Mouse (Mus musculus) hindbrain, embryonic 15.5 days (tissue): ENCODE data around the gene Rtn4. TPM values are rescaled to one million over a fixed set of nuclear protein-coding genes. Genes with fewer than 3 reads are reported as not detected.
"Not testable (repeated sequence)": the region's sequence is repeated elsewhere in the genome, so short reads cannot be mapped to it uniquely, and the experiment has no call there.

Source experiments
- ATAC-seq: fragments of 200-750 bp; cut with Nextera tagmentation; 2 replicates; pipeline ENCODE4 v1.8.0; 2017; ENCODE audit warnings: low read depth, moderate number of reproducible peaks, moderate TSS enrichment; ENCODE audit not compliant: low FRiP score
- H3K27ac ChIP-seq: fragments of 300-500 bp; sonication (generic); replicated peaks from 2 replicates; pipeline ENCODE4 v1.5.1; 2015; ENCODE audit warnings: mild to moderate bottlenecking, inconsistent platforms
- H3K27me3 ChIP-seq: fragments of 300-500 bp; sonication (generic); 2 replicates; pipeline ENCODE4 v1.6.1; 2015; ENCODE audit warnings: control low read depth, inconsistent platforms
- H3K36me3 ChIP-seq: fragments of 300-500 bp; sonication (generic); 2 replicates; pipeline ENCODE4 v1.6.1; 2015; ENCODE audit warnings: control low read depth, inconsistent platforms
- H3K4me1 ChIP-seq: fragments of 300-500 bp; sonication (generic); replicated peaks from 2 replicates; pipeline ENCODE4 v1.6.1; 2015; ENCODE audit warnings: control low read depth, inconsistent platforms
- H3K4me2 ChIP-seq: fragments of 300-500 bp; sonication (generic); 2 replicates; pipeline ENCODE4 v1.6.1; 2015; ENCODE audit warnings: moderate library complexity, mild to moderate bottlenecking, inconsistent platforms
- H3K4me3 ChIP-seq: fragments of 300-500 bp; sonication (generic); 2 replicates; pipeline ENCODE4 v1.5.1; 2015; ENCODE audit warnings: mild to moderate bottlenecking, inconsistent platforms
- H3K9ac ChIP-seq: fragments of 300-500 bp; sonication (generic); 2 replicates; pipeline ENCODE4 v1.6.1; 2015; ENCODE audit warnings: inconsistent platforms
- H3K9me3 ChIP-seq: fragments of 300-500 bp; sonication (generic); 2 replicates; pipeline ENCODE4 v1.6.1; 2016; ENCODE audit warnings: control low read depth, inconsistent platforms
- WGBS: fragments of 180-500 bp; shearing (Covaris S2); methylation state at CpG from one replicate; pipeline ENCODE4 v1.1.7; 2015; 5-methylcytosine and 5-hydroxymethylcytosine counted together
- polyA plus RNA-seq: library from polyadenylated mRNA; unstranded; fragments of >200 nt; fragmentation: Nextera tagmentation; extraction: Ambion mirVana; gene quantifications from 2 replicates; pipeline ENCODE4 v1.2.1, GENCODE M21; 2015

Gene Rtn4
- polyA plus RNA-seq, 1 experiment from 2014 or later: 136 TPM

DNA sequence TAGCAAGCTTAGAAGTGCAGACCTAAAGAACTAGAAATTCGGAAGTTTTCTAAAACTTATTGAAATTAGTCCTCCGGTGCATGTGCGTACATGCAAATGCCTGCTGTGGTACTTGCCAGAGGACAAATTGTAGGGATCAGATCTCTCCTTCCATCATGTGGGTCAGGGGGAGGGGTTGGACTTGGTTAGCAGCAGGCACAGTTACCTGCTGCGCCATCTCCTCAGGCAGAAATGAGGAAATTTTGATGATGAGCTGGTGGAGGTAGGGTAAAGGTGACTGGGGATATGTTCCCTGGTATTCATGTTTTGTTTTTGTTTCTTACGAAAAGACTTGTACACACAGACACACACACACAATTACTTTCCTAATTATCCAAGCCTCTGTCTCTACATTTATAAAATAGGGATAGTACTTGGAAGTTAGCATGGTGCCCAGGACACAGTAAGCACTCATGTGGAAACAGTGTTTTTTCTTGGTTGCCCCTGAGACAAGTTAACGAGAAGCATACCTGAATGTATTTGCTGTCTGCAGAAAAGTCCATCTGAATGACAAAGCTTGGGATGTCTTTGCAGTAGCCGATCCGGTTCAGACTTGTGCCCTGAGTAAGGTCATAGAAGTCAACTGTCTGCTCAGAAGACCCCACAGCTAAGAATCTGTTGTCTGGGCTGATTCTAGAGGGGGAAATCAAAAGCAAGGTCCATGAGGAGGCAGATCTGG, 56.2 kb downstream of the Rtn4 start:
- ATAC-seq: no peak
- Histone ChIP-seq H3K4me1 (no peaks in the 10 kb centered on the region), H3K27ac (no peak overlapping the region), H3K4me2 (no peak overlapping the region), H3K27me3 (no peaks in the 10 kb centered on the region), H3K9me3 (no peaks in the 10 kb centered on the region), H3K36me3 (peaks cover 35% of the 10 kb centered on the region), H3K9ac (no peak overlapping the region), H3K4me3 (no peak overlapping the region)
- 90% methylated on average over 8 of the region's 8 CpGs for WGBS

GRCm38 (mm10) chr11:29749468-29749829, 56.7 kb downstream of the Rtn4 start:
- peaks cover 35% of the 10 kb centered on the region for H3K36me3 ChIP-seq

DNA sequence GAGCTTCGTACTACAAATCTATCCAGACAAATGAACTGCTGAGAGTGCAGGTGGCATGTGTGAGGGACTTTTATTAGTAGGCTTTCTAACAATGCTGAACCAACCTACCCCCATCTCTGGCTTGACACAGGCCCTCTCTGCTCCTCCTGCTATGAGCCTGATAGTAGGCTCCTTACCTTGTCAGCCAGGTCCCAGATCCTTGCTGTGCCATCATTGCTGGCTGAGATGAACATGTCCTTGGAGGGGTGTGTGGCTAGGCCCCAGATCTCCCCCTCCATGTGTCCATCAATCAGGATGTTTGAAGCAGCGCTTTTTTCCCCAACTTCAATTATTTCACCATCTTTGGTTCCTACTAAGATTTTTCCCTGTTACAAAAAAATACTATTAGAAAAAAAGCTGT, 58.3 kb downstream of the Rtn4 start:
- WGBS: 93% methylated on average over 2 of the region's 2 CpGs
- Histone ChIP-seq H3K9ac (no peak overlapping the region), H3K27ac (no peak overlapping the region), H3K36me3 (peaks cover 31% of the 10 kb centered on the region), H3K4me2 (no peak overlapping the region), H3K27me3 (no peaks in the 10 kb centered on the region), H3K4me3 (no peak overlapping the region), H3K9me3 (no peaks in the 10 kb centered on the region), H3K4me1 (no peaks in the 10 kb centered on the region)
- no peak for ATAC-seq

More at GRCm38 (mm10) chr11:29749468-29749829, 56.7 kb downstream of the Rtn4 start:
- no peaks in the 10 kb centered on the region for H3K4me1 ChIP-seq
- H3K4me3 ChIP-seq: no peak overlapping the region
- H3K9me3 ChIP-seq: no peaks in the 10 kb centered on the region
- no peak overlapping the region for H3K4me2 ChIP-seq
- no peak overlapping the region for H3K9ac ChIP-seq
- H3K27ac ChIP-seq: no peak overlapping the region
- 100% methylated on average over 1 of the region's 1 CpGs for WGBS
- no peaks in the 10 kb centered on the region for H3K27me3 ChIP-seq
- ATAC-seq: no peak

- no peak overlapping the region for H3K9ac ChIP-seq
- no peaks in the 10 kb centered on the region for H3K27me3 ChIP-seq
- no peak overlapping the region for H3K4me2 ChIP-seq
- WGBS: 87% methylated on average over 14 of the region's 14 CpGs
- no peaks in the 10 kb centered on the region for H3K9me3 ChIP-seq
- no peak overlapping the region for H3K4me3 ChIP-seq
- no peak overlapping the region for H3K27ac ChIP-seq
- no peak for ATAC-seq
- H3K4me1 ChIP-seq: no peaks in the 10 kb centered on the region
- peaks cover 22% of the 10 kb centered on the region for H3K36me3 ChIP-seq
Measured at GRCm38 (mm10) chr11:29751648-29752611, 59.2 kb downstream of the Rtn4 start.

DNA sequence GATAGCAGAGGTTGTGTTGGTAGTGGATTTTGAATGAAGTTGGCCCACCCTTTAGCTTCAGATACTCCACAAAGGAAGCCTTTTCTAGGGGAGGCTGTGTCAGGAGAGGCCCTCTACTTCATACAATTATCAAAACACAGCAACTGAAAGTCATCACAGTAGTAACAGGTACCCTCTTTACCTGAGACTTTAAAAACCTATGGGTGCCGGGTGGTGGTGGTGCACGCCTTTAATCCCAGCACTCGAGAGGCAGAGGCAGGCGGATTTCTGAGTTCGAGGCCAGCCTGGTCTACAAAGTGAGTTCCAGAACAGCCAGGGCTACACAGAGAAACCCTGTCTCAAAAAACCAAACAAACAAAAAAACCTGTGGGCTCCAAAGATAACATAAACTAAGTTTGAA, 63.3 kb downstream of the Rtn4 start:
- H3K9ac ChIP-seq, H3K9me3 ChIP-seq, H3K4me2 ChIP-seq, H3K27ac ChIP-seq, H3K27me3 ChIP-seq, ATAC-seq, H3K4me3 ChIP-seq, H3K4me1 ChIP-seq: not testable (repeated sequence)
- peaks cover 16% of the 10 kb centered on the region; the same call in 1 of the 2 replicates for H3K36me3 ChIP-seq
- WGBS: 96% methylated on average over 5 of the region's 5 CpGs

DNA sequence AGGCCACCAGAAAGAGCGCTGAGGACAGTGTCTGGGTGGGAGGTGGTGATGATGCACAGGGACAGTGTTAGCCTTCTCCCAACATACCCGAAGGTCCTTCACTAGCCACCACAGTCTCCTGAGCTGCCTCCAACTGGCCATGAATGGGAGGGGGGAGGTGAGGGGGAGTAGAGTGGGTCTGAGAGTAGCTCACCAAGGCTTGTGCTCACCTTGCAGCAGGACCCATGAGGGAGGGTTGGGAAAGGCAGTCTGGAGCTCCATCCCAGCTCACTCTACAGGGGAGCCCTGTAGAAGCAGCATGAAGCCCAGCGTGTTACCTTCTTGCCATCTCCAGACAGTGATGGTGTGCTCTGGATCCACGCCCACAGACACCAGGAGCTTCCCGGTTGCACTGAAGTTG, 65.9 kb downstream of the Rtn4 start:
- Histone ChIP-seq H3K9ac (no peak overlapping the region), H3K27ac (no peak overlapping the region), H3K4me1 (no peaks in the 10 kb centered on the region), H3K4me2 (no peak overlapping the region), H3K36me3 (0 out of 2 replicates have a peak, but pooled peaks cover 11% of the 10 kb centered on the region), H3K9me3 (no peaks in the 10 kb centered on the region), H3K4me3 (no peak overlapping the region), H3K27me3 (no peaks in the 10 kb centered on the region)
- 83% methylated on average over 5 of the region's 5 CpGs for WGBS
- peak; percentile 61; the same call in 1 of the 2 replicates for ATAC-seq

- 95% methylated on average over 9 of the region's 9 CpGs for WGBS
- Histone ChIP-seq H3K27me3 (no peaks in the 10 kb centered on the region), H3K4me1 (no peaks in the 10 kb centered on the region), H3K4me3 (no peak overlapping the region), H3K36me3 (0 out of 2 replicates have a peak, but pooled peaks cover 11% of the 10 kb centered on the region), H3K4me2 (no peak overlapping the region), H3K27ac (no peak overlapping the region), H3K9me3 (no peaks in the 10 kb centered on the region), H3K9ac (no peak overlapping the region)
- ATAC-seq: no peak
Measured at GRCm38 (mm10) chr11:29761387-29761786, 68.6 kb downstream of the Rtn4 start.

- no peaks in the 10 kb centered on the region for H3K4me1 ChIP-seq
- no peaks in the 10 kb centered on the region for H3K27me3 ChIP-seq
- H3K36me3 ChIP-seq: 0 out of 2 replicates have a peak, but pooled peaks cover 11% of the 10 kb centered on the region
- H3K9ac ChIP-seq: no peak overlapping the region
- H3K9me3 ChIP-seq: no peaks in the 10 kb centered on the region
- 93% methylated on average over 1 of the region's 1 CpGs for WGBS
- ATAC-seq: no peak
- no peak overlapping the region for H3K4me3 ChIP-seq
- H3K4me2 ChIP-seq: no peak overlapping the region
- H3K27ac ChIP-seq: no peak overlapping the region
Measured at GRCm38 (mm10) chr11:29762768-29763167, 70.0 kb downstream of the Rtn4 start.

DNA sequence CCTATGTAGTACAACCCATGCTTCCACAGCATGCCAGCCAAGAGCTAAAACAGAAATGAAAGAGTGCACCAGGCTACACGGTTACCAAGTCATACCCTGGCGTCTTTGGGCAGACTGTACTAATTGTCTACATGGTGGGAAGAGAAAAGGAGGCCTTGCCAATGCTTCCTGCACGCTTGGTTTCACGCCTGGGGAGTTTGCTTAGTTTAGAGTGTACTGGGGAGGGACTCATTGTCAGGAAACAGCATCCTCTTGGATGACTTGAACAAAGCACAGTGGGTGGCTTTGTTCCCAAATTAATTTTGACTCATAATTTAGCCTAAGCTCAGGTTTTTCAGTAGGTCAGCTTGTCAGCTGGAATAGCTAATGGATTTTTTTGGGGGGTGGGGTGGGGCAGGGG, 72.3 kb downstream of the Rtn4 start:
- Histone ChIP-seq H3K27me3 (no peaks in the 10 kb centered on the region), H3K36me3 (no peaks in the 10 kb centered on the region), H3K4me3 (no peak overlapping the region), H3K4me2 (no peak overlapping the region), H3K9ac (no peak overlapping the region), H3K9me3 (no peaks in the 10 kb centered on the region), H3K27ac (no peak overlapping the region), H3K4me1 (no peaks in the 10 kb centered on the region)
- WGBS: 30% methylated on average over 4 of the region's 4 CpGs
- ATAC-seq: no peak

GRCm38 (mm10) chr11:29766313-29766982, 73.7 kb downstream of the Rtn4 start:
- 86% methylated on average over 11 of the region's 11 CpGs for WGBS

DNA sequence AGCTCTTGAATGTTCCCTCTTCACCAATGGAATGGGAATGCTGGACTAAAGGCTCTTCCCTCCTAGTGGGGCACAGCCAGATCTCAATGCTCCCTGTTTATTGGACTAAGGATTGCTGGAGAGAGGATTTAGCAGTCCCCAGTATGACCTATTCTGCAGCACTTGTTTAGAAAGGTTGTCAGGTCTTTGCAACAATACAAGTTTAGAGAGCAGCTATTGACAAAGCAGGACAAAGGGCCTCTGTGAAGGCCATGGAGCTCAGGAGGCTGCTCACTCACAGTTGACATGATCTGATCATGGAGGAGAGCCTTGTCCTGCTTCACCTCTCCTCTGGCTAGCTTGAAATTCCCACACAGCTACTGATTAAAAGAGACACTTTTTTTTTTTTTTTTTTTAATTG, 75.8 kb downstream of the Rtn4 start:
- ATAC-seq: no peak
- Histone ChIP-seq H3K4me3 (no peak overlapping the region), H3K36me3 (no peaks in the 10 kb centered on the region), H3K27me3 (no peaks in the 10 kb centered on the region), H3K4me1 (no peaks in the 10 kb centered on the region), H3K27ac (no peak overlapping the region), H3K9ac (no peak overlapping the region), H3K9me3 (no peaks in the 10 kb centered on the region), H3K4me2 (no peak overlapping the region)

More at GRCm38 (mm10) chr11:29766313-29766982, 73.7 kb downstream of the Rtn4 start:
- ATAC-seq: no peak
- Histone ChIP-seq H3K4me1 (no peaks in the 10 kb centered on the region), H3K36me3 (no peaks in the 10 kb centered on the region), H3K27me3 (no peaks in the 10 kb centered on the region), H3K9me3 (no peaks in the 10 kb centered on the region), H3K27ac (no peak overlapping the region), H3K4me2 (no peak overlapping the region), H3K9ac (no peak overlapping the region), H3K4me3 (no peak overlapping the region)
